Mouse (Mus musculus) limb, embryonic 10.5 days (tissue): ENCODE results near the gene Obox8. TPM values are rescaled to one million over a fixed set of nuclear protein-coding genes. Genes with fewer than 3 reads are reported as not detected.

Source experiments
- DNase-seq: peaks from one replicate; pipeline ENCODE4 v3.0.0-alpha.2; 2017; ENCODE audit warnings: low spot score
- H3K27ac ChIP-seq: fragments of 300-500 bp; sonication (generic); 2 replicates; pipeline ENCODE4 v1.5.1; 2016; ENCODE audit warnings: mild to moderate bottlenecking
- H3K27me3 ChIP-seq: fragments of 300-500 bp; sonication (generic); 2 replicates; pipeline ENCODE4 v1.6.1; 2016; ENCODE audit warnings: low read depth, mild to moderate bottlenecking; ENCODE audit not compliant: poor library complexity, severe bottlenecking
- H3K36me3 ChIP-seq: fragments of 300-500 bp; sonication (generic); 2 replicates; pipeline ENCODE4 v1.6.1; 2016; ENCODE audit warnings: mild to moderate bottlenecking, moderate library complexity
- H3K4me1 ChIP-seq: fragments of 300-500 bp; sonication (generic); 2 replicates; pipeline ENCODE4 v1.6.1; 2016
- H3K4me3 ChIP-seq: fragments of 300-500 bp; sonication (generic); 2 replicates; pipeline ENCODE4 v1.5.1; 2016; ENCODE audit warnings: mild to moderate bottlenecking, moderate library complexity
- H3K9me3 ChIP-seq: fragments of 300-500 bp; sonication (generic); replicated peaks from 2 replicates; pipeline ENCODE4 v1.6.1; 2016; ENCODE audit warnings: mild to moderate bottlenecking
- WGBS: fragments of 180-500 bp; shearing (Covaris S2); methylation state at CpG from one replicate; pipeline ENCODE4 v1.1.7; 2016; 5-methylcytosine and 5-hydroxymethylcytosine counted together
- polyA plus RNA-seq: library from polyadenylated mRNA; unstranded; fragments of >200 nt; fragmentation: Nextera tagmentation; extraction: Ambion mirVana; gene quantifications from 2 replicates; pipeline ENCODE4 v1.2.1, GENCODE M21; 2016

Obox8 gene
- not detected in 2 replicates for polyA plus RNA-seq

DNA sequence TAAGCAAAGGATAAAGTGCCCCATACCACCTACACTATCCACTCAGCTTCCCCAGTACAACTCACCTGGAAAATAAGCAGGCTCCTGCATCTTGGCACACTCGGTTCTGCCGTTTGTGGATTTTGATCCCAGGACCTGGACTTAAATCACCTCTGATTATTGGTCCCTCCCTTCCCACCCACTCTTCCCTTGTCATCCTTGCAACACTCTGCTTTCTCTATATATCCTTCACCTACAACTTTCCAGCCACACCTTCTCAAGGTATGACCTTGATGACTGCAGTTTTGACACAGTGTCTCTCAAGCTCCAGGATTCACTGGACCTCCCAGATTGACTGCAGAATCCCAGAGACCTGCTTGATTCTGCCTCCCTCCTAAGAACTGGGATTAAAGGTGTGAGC lies at the start of gene Obox8:
Gene Obox8 (minus strand): TSS at position 101 of the 400 bp plus-strand sequence.
- H3K36me3 ChIP-seq = no peaks in the 10 kb centered on the region
- no peak for DNase-seq
- no peak within 1 kb of the TSS for H3K4me3 ChIP-seq
- WGBS = 87% methylated on average over 2 of the region's 2 CpGs
- H3K27ac ChIP-seq = no peak within 1 kb of the TSS
- no peaks in the 10 kb centered on the region for H3K4me1 ChIP-seq
- H3K9me3 ChIP-seq = no peaks in the 10 kb centered on the region; the same call in 1 of the 2 replicates
- H3K27me3 ChIP-seq = no peaks in the 10 kb centered on the region

DNA sequence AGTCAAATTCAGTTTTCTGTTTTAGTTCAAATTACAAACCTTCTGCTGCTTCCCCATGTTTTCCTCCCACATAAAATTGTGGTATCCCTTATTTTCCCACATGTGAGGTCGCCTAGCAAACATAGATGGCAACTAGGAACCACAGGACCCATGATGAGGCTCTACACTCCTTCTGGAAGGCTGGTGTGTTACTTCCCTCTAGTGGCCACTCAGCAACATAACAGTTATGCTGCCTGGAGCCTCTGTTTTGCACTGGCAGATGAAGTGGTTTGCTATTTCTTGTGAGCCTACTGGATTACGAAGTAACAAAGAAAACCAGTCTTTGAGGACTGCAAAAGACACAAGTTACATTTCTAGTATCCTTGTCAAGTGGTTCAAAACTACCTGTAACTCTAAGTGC lies 16.1 kb downstream of the Obox8 start:
- 36% methylated on average over 2 of the region's 2 CpGs for WGBS
- DNase-seq = no peak
- Histone ChIP-seq H3K4me3 (no peak overlapping the region), H3K36me3 (no peaks in the 10 kb centered on the region), H3K27ac (no peak overlapping the region), H3K9me3 (no peaks in the 10 kb centered on the region), H3K27me3 (no peaks in the 10 kb centered on the region), H3K4me1 (no peaks in the 10 kb centered on the region)

DNA sequence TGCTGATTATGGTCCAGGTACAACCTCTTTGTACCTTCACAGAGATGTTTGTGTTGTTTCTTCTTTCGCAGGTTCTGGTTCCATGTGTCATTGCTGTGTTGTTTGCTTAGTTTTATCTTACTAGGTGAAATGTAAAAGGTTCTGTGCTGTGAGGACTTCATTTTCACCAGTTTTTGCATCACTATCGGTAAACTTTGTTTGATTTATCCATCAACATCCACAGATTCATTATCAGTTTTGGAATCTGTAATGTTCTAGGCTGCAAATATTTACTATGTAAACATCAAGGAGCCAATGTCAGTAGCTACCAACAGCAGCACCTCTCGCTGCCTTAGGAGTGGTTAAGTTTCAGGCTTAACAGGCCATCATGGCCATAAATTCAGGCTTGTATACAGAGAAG lies 24.7 kb downstream of the Obox8 start:
- 82% methylated on average over 3 of the region's 3 CpGs for WGBS
- no peak for DNase-seq
- no peaks in the 10 kb centered on the region for H3K4me1 ChIP-seq
- peaks cover 4% of the 10 kb centered on the region; the same call in 1 of the 2 replicates for H3K9me3 ChIP-seq
- H3K4me3 ChIP-seq = no peak overlapping the region
- H3K27ac ChIP-seq = no peak overlapping the region
- no peaks in the 10 kb centered on the region for H3K27me3 ChIP-seq
- no peaks in the 10 kb centered on the region for H3K36me3 ChIP-seq

DNA sequence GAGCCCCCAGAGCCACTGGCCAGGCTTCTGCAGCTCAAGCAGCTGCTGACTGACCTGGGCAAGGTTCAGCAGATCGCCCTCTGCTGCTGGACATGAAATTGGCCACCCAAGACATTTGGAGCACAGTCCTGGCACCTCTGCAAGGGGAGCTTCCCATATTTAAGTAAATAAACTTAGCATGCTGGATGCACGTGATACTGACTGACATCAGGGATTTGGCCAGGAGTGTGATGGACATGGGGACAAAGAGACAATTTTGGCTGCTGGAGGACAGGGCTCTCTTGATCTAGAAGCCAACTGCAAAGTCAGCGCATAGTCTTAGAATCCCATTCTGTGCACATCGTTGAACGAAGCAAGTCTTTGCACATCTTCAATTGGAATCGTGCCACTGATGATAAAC lies 25.8 kb downstream of the Obox8 start:
- DNase-seq = no peak
- Histone ChIP-seq H3K9me3 (peaks cover 4% of the 10 kb centered on the region; the same call in 1 of the 2 replicates), H3K27me3 (no peaks in the 10 kb centered on the region), H3K36me3 (no peaks in the 10 kb centered on the region), H3K4me1 (no peaks in the 10 kb centered on the region), H3K27ac (no peak overlapping the region), H3K4me3 (no peak overlapping the region)
- WGBS = 88% methylated on average over 6 of the region's 6 CpGs

Other genes with a start within 250 kb of the Obox8 start
- not detected in 2 replicates for gene Sult2a3, start 210.5 kb downstream of the Obox8 start, polyA plus RNA-seq
- not detected in 2 replicates for gene Sult2a6, start 78.7 kb downstream of the Obox8 start, polyA plus RNA-seq
- gene Sult2a8, start 113.2 kb upstream of the Obox8 start, polyA plus RNA-seq = not detected in 2 replicates
- not detected in 2 replicates for gene Sult2a7, start 160.7 kb upstream of the Obox8 start, polyA plus RNA-seq
- 0.23 and 0.38 TPM in 2 replicates for gene Vmn1r90, start 229.9 kb upstream of the Obox8 start, polyA plus RNA-seq